Mouse (Mus musculus): Measurements from ENCODE around the gene March2.

GRCm38 (mm10) chr17:33744686-33745384 is 26.4 kb upstream of the March2 start:
- TF ChIP-seq POLR2A (IDR thresholded peaks at IDR 0.05; ENCODE audit: low read depth, low read length): no peak
- no peak for TF ChIP-seq CTCF (IDR thresholded peaks at IDR 0.05; ENCODE audit: extremely low read depth, insufficient read depth, insufficient read length, insufficient replicate concordance)

All from spleen, adult 2 months (tissue).